Mouse (Mus musculus) megakaryocyte, embryonic 14.5 days (primary cell): ENCODE measurements around the gene 1700025G04Rik.

Experiments
- FLI1 ChIP-seq: IDR thresholded peaks from 2 replicates; pipeline ENCODE4 v1.6.1; 2012; ENCODE audit warnings: low read length, inconsistent platforms, mixed read lengths
- GATA1 ChIP-seq: IDR thresholded peaks from 3 replicates; pipeline ENCODE4 v1.6.1; 2012; ENCODE audit warnings: mixed read lengths, low read length, inconsistent platforms, borderline replicate concordance

DNA sequence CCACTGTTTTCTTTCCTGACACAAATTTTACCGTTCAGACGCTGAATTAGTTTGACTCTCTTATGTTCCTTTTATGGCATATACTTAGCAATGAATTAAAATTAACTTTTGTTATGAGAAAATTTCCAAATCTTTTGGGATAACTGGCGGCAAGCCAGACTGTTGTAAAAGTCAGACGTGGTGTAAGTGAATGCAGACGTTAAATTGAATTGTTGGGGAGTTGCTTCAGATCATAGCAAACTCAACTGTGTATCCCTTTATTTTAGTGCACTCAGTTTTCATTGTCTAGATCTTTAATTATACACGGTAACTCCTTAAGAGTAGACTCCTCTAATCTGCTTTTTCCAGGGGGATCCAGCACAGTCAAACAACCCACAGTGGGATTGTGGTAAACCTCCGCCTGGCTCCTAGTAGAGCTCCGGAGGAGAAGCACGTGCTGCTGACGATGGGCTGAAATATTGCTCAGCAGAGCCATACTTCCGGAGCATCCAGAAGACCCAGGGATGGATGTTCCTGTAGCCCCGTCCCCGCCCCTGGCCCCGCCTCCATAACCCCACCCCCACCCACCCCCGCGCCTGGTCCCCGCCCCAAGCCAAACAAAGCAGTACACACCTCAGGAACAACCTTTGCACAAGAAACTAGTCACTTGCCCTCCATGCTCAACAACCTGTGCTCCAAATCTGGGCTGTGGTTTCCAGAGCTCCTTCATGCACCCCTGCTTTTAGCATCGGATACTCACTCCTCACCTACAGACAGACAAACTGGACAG is 65.7 kb downstream of the 1700025G04Rik start:
- TF ChIP-seq GATA1: no peak
- no peak for TF ChIP-seq FLI1
